Mouse (Mus musculus) small intestine, adult 2 months (tissue): ENCODE results near the gene Gm20388. TPM values are rescaled to one million over a fixed set of nuclear protein-coding genes. Genes with fewer than 3 reads are reported as not detected.

Experiments used
- H3K27ac ChIP-seq: fragments of 200-500 bp; 2 replicates; pipeline ENCODE4 v1.5.1; 2012; ENCODE audit warnings: low read depth, low read length, control low read depth, inconsistent platforms; ENCODE audit not compliant: insufficient read depth
- H3K27me3 ChIP-seq: fragments of 200-500 bp; 2 replicates; pipeline ENCODE4 v1.6.1; 2012; ENCODE audit warnings: mild to moderate bottlenecking, moderate library complexity, low read length, inconsistent platforms; ENCODE audit not compliant: control insufficient read depth, insufficient read depth
- H3K36me3 ChIP-seq: fragments of 200-500 bp; 2 replicates; pipeline ENCODE4 v1.6.1; 2012; ENCODE audit warnings: mild to moderate bottlenecking, low read length, control low read depth, inconsistent platforms; ENCODE audit not compliant: control insufficient read depth, insufficient read depth
- H3K4me1 ChIP-seq: fragments of 200-500 bp; 2 replicates; pipeline ENCODE4 v1.6.1; 2012; ENCODE audit warnings: low read length, inconsistent platforms, mixed read lengths; ENCODE audit not compliant: control insufficient read depth, insufficient read depth, insufficient read length
- H3K4me3 ChIP-seq: fragments of 200-500 bp; 2 replicates; pipeline ENCODE4 v1.5.1; 2012; ENCODE audit warnings: low read depth, mild to moderate bottlenecking, control low read depth, inconsistent platforms, low read length, moderate library complexity
- CTCF ChIP-seq: fragments of 200-500 bp; IDR thresholded peaks from 2 replicates; pipeline ENCODE4 v1.5.1; 2012; ENCODE audit warnings: low read depth, mild to moderate bottlenecking, control low read depth, inconsistent platforms, low read length, moderate library complexity, mixed read lengths; ENCODE audit not compliant: insufficient replicate concordance, insufficient read length; ENCODE audit errors: extremely low read depth
- POLR2A ChIP-seq: fragments of 200-500 bp; IDR thresholded peaks from 2 replicates; pipeline ENCODE4 v1.6.1; 2012; ENCODE audit warnings: low read depth, mild to moderate bottlenecking, control low read depth, inconsistent platforms, low read length, moderate library complexity
- WGBS: fragments of 180-500 bp; shearing (Covaris S2); methylation state at CpG from one replicate; pipeline ENCODE4 v1.1.7; 2018; 5-methylcytosine and 5-hydroxymethylcytosine counted together
- polyA plus RNA-seq: library from polyadenylated mRNA; depleted of rRNA; stranded (reverse); fragments of >200 nt; gene quantifications from 2 replicates; pipeline ENCODE4 v1.2.3, GENCODE M21; 2012

Gene Gm20388
- polyA plus RNA-seq, 1 experiment: 37.3 TPM

GRCm38 (mm10) chr8:123859648-123860259 lies 3949.1 kb downstream of the Gm20388 start, which contains the start of gene Ccsap:
Ccsap (minus strand) TSS chr8:123860209.
- peak; percentile 2; the same call in 1 of the 2 replicates for TF ChIP-seq CTCF
- TF ChIP-seq POLR2A: no peak
- no peaks in the 10 kb centered on the region; the same call in 1 of the 2 replicates for H3K4me1 ChIP-seq

GRCm38 (mm10) chr8:123860386-123860785 lies 3949.7 kb downstream of the Gm20388 start:
- H3K4me1 ChIP-seq: no peaks in the 10 kb centered on the region; the same call in 1 of the 2 replicates
- no peak overlapping the region for H3K4me3 ChIP-seq
- no peaks in the 10 kb centered on the region for H3K36me3 ChIP-seq
- H3K27me3 ChIP-seq: 0 out of 2 replicates have a peak, but pooled peaks cover 4% of the 10 kb centered on the region
- H3K27ac ChIP-seq: no peak overlapping the region
- WGBS: 72% methylated on average over 4 of the region's 4 CpGs
- TF ChIP-seq POLR2A (no peak), CTCF (no peak)

More at GRCm38 (mm10) chr8:123859648-123860259, 3949.1 kb downstream of the Gm20388 start, which contains the start of gene Ccsap:
- H3K27ac ChIP-seq: no peak within 1 kb of the TSS
- no peaks in the 10 kb centered on the region for H3K36me3 ChIP-seq
- under 1% methylated on average over 48 of the region's 48 CpGs for WGBS
- H3K27me3 ChIP-seq: 0 out of 2 replicates have a peak, but pooled peaks cover 4% of the 10 kb centered on the region
- H3K4me3 ChIP-seq: peak within 1 kb of the TSS; percentile 72

- TF ChIP-seq POLR2A (no peak), CTCF (no peak)
- Histone ChIP-seq H3K27ac (no peak overlapping the region), H3K27me3 (0 out of 2 replicates have a peak, but pooled peaks cover 4% of the 10 kb centered on the region), H3K4me1 (no peaks in the 10 kb centered on the region), H3K36me3 (no peaks in the 10 kb centered on the region), H3K4me3 (no peak overlapping the region)
- 55% methylated on average over 7 of the region's 7 CpGs for WGBS
Observed at GRCm38 (mm10) chr8:123865786-123866185, 3955.1 kb downstream of the Gm20388 start.

GRCm38 (mm10) chr8:123866971-123867370 lies 3956.3 kb downstream of the Gm20388 start:
- H3K27me3 ChIP-seq: 0 out of 2 replicates have a peak, but pooled peaks cover 4% of the 10 kb centered on the region
- H3K4me1 ChIP-seq: no peaks in the 10 kb centered on the region
- no peaks in the 10 kb centered on the region for H3K36me3 ChIP-seq
- 44% methylated on average over 5 of the region's 5 CpGs for WGBS
- no peak for TF ChIP-seq POLR2A
- TF ChIP-seq CTCF: no peak
- H3K4me3 ChIP-seq: no peak overlapping the region
- H3K27ac ChIP-seq: no peak overlapping the region

GRCm38 (mm10) chr8:123872048-123872447 lies 3961.4 kb downstream of the Gm20388 start:
- no peaks in the 10 kb centered on the region for H3K27me3 ChIP-seq
- H3K36me3 ChIP-seq: no peaks in the 10 kb centered on the region
- no peaks in the 10 kb centered on the region for H3K4me1 ChIP-seq
- no peak overlapping the region for H3K4me3 ChIP-seq
- H3K27ac ChIP-seq: no peak overlapping the region
- WGBS: 62% methylated on average over 9 of the region's 9 CpGs
- no peak for TF ChIP-seq CTCF
- TF ChIP-seq POLR2A: no peak

- no peaks in the 10 kb centered on the region for H3K4me1 ChIP-seq
- H3K4me3 ChIP-seq: no peak overlapping the region
- H3K27me3 ChIP-seq: no peaks in the 10 kb centered on the region
- TF ChIP-seq CTCF (no peak), POLR2A (no peak)
- no peak overlapping the region for H3K27ac ChIP-seq
- no peaks in the 10 kb centered on the region for H3K36me3 ChIP-seq
- WGBS: 65% methylated on average over 6 of the region's 6 CpGs
Observed at GRCm38 (mm10) chr8:123873364-123873763, 3962.7 kb downstream of the Gm20388 start.

GRCm38 (mm10) chr8:123874324-123874723 lies 3963.7 kb downstream of the Gm20388 start:
- WGBS: 75% methylated on average over 11 of the region's 11 CpGs
- Histone ChIP-seq H3K4me3 (no peak overlapping the region), H3K36me3 (no peaks in the 10 kb centered on the region), H3K27ac (no peak overlapping the region), H3K4me1 (no peaks in the 10 kb centered on the region), H3K27me3 (no peaks in the 10 kb centered on the region)
- TF ChIP-seq CTCF (no peak), POLR2A (no peak)
